Mouse (Mus musculus): Measurements from ENCODE around the gene Scn1a. TPM values are rescaled to one million over a fixed set of nuclear protein-coding genes. Genes with fewer than 3 reads are reported as not detected.
A peak's percentile ranks its signal among the peaks of the same experiment; 100 is the strongest.

The Scn1a gene
- polyA plus RNA-seq, 1 experiment = 0.25 TPM

DNA sequence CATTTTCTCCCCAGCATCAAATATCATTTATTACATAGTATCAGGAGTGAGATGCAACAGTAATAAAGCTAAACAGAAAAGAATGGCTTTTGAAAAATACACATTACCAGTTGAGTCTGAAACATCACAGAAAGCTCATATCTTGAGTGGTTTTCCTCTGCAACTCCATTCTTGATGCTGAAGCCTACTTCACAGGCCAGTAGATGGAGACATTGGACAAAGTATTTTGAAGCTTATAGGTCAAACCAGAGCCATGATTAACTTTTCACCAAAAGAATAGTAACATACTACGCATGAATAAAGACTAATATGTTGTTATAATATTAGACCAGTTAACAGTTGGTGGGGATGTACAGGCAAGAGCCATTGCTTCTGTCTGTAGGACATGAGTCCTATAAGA, 21.8 kb upstream of the Scn1a start:
- Histone ChIP-seq H3K36me3 (ENCODE audit: control insufficient read depth, insufficient read depth, low read length, poor library complexity, severe bottlenecking) (no peaks in the 10 kb centered on the region), H3K4me3 (ENCODE audit: low read depth, low read length) (no peak overlapping the region), H3K9me3 (replicated peaks; ENCODE audit: control insufficient read depth, insufficient read depth, low read length, poor library complexity, severe bottlenecking) (no peaks in the 10 kb centered on the region), H3K4me1 (ENCODE audit: control insufficient read depth, insufficient read depth, low read length) (no peaks in the 10 kb centered on the region), H3K27ac (ENCODE audit: insufficient read depth, low read length) (no peak overlapping the region), H3K9ac (ENCODE audit: low read depth, poor library complexity, severe bottlenecking) (no peak overlapping the region), H3K27me3 (ENCODE audit: control insufficient read depth, insufficient read depth, low read length, poor library complexity, severe bottlenecking) (no peaks in the 10 kb centered on the region)
- no peak for TF ChIP-seq EP300 (IDR thresholded peaks at IDR 0.05; ENCODE audit: insufficient read depth, low read depth, low read length)
- TF ChIP-seq POLR2A (IDR thresholded peaks at IDR 0.05; ENCODE audit: insufficient read depth, low read length) = no peak
- no peak for TF ChIP-seq CTCF (IDR thresholded peaks at IDR 0.05; ENCODE audit: low read depth, low read length)

GRCm38 (mm10) chr2:66439764-66440471, 722 bp downstream of the Scn1a start:
- no peak overlapping the region for H3K9ac ChIP-seq (ENCODE audit: low read depth, poor library complexity, severe bottlenecking)
- TF ChIP-seq EP300 (IDR thresholded peaks at IDR 0.05; ENCODE audit: insufficient read depth, low read depth, low read length) (0 out of 2 replicates have a peak, but pooled peaks have one; percentile 51), POLR2A (IDR thresholded peaks at IDR 0.05; ENCODE audit: insufficient read depth, low read length) (no peak), CTCF (IDR thresholded peaks at IDR 0.05; ENCODE audit: low read depth, low read length) (no peak)

GRCm38 (mm10) chr2:66436286-66436685, 4.4 kb downstream of the Scn1a start:
- H3K4me1 ChIP-seq (ENCODE audit: control insufficient read depth, insufficient read depth, low read length) = no peaks in the 10 kb centered on the region

More at GRCm38 (mm10) chr2:66439764-66440471, 722 bp downstream of the Scn1a start:
- no peaks in the 10 kb centered on the region for H3K27me3 ChIP-seq (ENCODE audit: control insufficient read depth, insufficient read depth, low read length, poor library complexity, severe bottlenecking)
- no peaks in the 10 kb centered on the region for H3K36me3 ChIP-seq (ENCODE audit: control insufficient read depth, insufficient read depth, low read length, poor library complexity, severe bottlenecking)
- H3K4me3 ChIP-seq (ENCODE audit: low read depth, low read length) = no peak overlapping the region
- no peak overlapping the region for H3K27ac ChIP-seq (ENCODE audit: insufficient read depth, low read length)
- H3K9me3 ChIP-seq (replicated peaks; ENCODE audit: control insufficient read depth, insufficient read depth, low read length, poor library complexity, severe bottlenecking) = no peaks in the 10 kb centered on the region
- H3K4me1 ChIP-seq (ENCODE audit: control insufficient read depth, insufficient read depth, low read length) = no peaks in the 10 kb centered on the region

DNA sequence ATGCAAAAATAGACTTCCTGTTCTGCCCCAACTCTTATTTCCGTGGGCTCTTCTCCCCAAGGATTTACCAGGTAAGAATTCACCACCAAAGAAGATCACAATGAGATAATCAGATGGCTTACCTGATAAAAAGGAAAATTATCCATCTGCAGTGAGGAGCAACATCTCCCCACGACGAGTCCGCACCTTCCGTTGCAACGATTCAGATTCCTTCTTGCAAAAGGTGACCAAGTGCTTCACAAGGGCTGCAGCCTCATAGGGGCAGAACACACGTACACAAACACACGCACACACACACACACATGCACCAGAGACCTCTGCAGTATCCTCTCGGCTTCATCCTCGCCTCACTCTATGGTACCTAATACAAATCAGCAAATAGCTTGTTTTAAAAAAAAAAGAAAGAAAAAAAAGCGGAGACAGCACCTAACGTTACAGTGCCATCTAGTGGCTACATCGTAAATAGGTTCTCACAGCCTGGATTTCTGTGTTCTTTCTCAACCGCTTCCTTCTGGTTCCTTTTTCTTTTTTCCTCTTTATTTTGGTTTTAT, 30.8 kb downstream of the Scn1a start:
- no peaks in the 10 kb centered on the region for H3K36me3 ChIP-seq (ENCODE audit: control insufficient read depth, insufficient read depth, low read length, poor library complexity, severe bottlenecking)
- TF ChIP-seq CTCF (IDR thresholded peaks at IDR 0.05; ENCODE audit: low read depth, low read length) (no peak), EP300 (IDR thresholded peaks at IDR 0.05; ENCODE audit: insufficient read depth, low read depth, low read length) (no peak), POLR2A (IDR thresholded peaks at IDR 0.05; ENCODE audit: insufficient read depth, low read length) (no peak)
- H3K27ac ChIP-seq (ENCODE audit: insufficient read depth, low read length) = no peak overlapping the region
- no peak overlapping the region for H3K9ac ChIP-seq (ENCODE audit: low read depth, poor library complexity, severe bottlenecking)
- no peaks in the 10 kb centered on the region for H3K4me1 ChIP-seq (ENCODE audit: control insufficient read depth, insufficient read depth, low read length)
- no peaks in the 10 kb centered on the region for H3K27me3 ChIP-seq (ENCODE audit: control insufficient read depth, insufficient read depth, low read length, poor library complexity, severe bottlenecking)
- H3K9me3 ChIP-seq (replicated peaks; ENCODE audit: control insufficient read depth, insufficient read depth, low read length, poor library complexity, severe bottlenecking) = no peaks in the 10 kb centered on the region
- H3K4me3 ChIP-seq (ENCODE audit: low read depth, low read length) = peak overlapping the region; percentile 45

More at GRCm38 (mm10) chr2:66436286-66436685, 4.4 kb downstream of the Scn1a start:
- no peak overlapping the region for H3K9ac ChIP-seq (ENCODE audit: low read depth, poor library complexity, severe bottlenecking)
- H3K36me3 ChIP-seq (ENCODE audit: control insufficient read depth, insufficient read depth, low read length, poor library complexity, severe bottlenecking) = no peaks in the 10 kb centered on the region
- no peaks in the 10 kb centered on the region for H3K9me3 ChIP-seq (replicated peaks; ENCODE audit: control insufficient read depth, insufficient read depth, low read length, poor library complexity, severe bottlenecking)
- no peak overlapping the region for H3K27ac ChIP-seq (ENCODE audit: insufficient read depth, low read length)
- TF ChIP-seq CTCF (IDR thresholded peaks at IDR 0.05; ENCODE audit: low read depth, low read length) = no peak
- TF ChIP-seq EP300 (IDR thresholded peaks at IDR 0.05; ENCODE audit: insufficient read depth, low read depth, low read length) = no peak
- no peak for TF ChIP-seq POLR2A (IDR thresholded peaks at IDR 0.05; ENCODE audit: insufficient read depth, low read length)
- no peak overlapping the region for H3K4me3 ChIP-seq (ENCODE audit: low read depth, low read length)
- no peaks in the 10 kb centered on the region for H3K27me3 ChIP-seq (ENCODE audit: control insufficient read depth, insufficient read depth, low read length, poor library complexity, severe bottlenecking)

GRCm38 (mm10) chr2:66408899-66409739, 31.5 kb downstream of the Scn1a start:
- no peaks in the 10 kb centered on the region for H3K9me3 ChIP-seq (replicated peaks; ENCODE audit: control insufficient read depth, insufficient read depth, low read length, poor library complexity, severe bottlenecking)
- no peaks in the 10 kb centered on the region for H3K36me3 ChIP-seq (ENCODE audit: control insufficient read depth, insufficient read depth, low read length, poor library complexity, severe bottlenecking)
- no peak overlapping the region for H3K9ac ChIP-seq (ENCODE audit: low read depth, poor library complexity, severe bottlenecking)
- H3K4me3 ChIP-seq (ENCODE audit: low read depth, low read length) = 0 out of 2 replicates have a peak overlapping the region, but pooled peaks have one; percentile 10
- TF ChIP-seq POLR2A (IDR thresholded peaks at IDR 0.05; ENCODE audit: insufficient read depth, low read length) = no peak
- TF ChIP-seq EP300 (IDR thresholded peaks at IDR 0.05; ENCODE audit: insufficient read depth, low read depth, low read length) = no peak
- no peak for TF ChIP-seq CTCF (IDR thresholded peaks at IDR 0.05; ENCODE audit: low read depth, low read length)
- H3K27me3 ChIP-seq (ENCODE audit: control insufficient read depth, insufficient read depth, low read length, poor library complexity, severe bottlenecking) = no peaks in the 10 kb centered on the region
- H3K4me1 ChIP-seq (ENCODE audit: control insufficient read depth, insufficient read depth, low read length) = no peaks in the 10 kb centered on the region
- 0 out of 2 replicates have a peak overlapping the region, but pooled peaks have one; percentile 4 for H3K27ac ChIP-seq (ENCODE audit: insufficient read depth, low read length)

Data from ES-Bruce4 (cell line).